Mouse (Mus musculus) stomach, embryonic 15.5 days (tissue): ENCODE data around the gene Cyp2t4. TPM values are rescaled to one million over a fixed set of nuclear protein-coding genes. Genes with fewer than 3 reads are reported as not detected.

ENCODE experiments used
- ATAC-seq: fragments of 200-750 bp; cut with Nextera tagmentation; 2 replicates; pipeline ENCODE4 v1.8.0; 2017; ENCODE audit warnings: low read depth, moderate number of reproducible peaks, moderate TSS enrichment; ENCODE audit not compliant: insufficient read depth, low FRiP score
- H3K27ac ChIP-seq: fragments of 300-500 bp; sonication (generic); 2 replicates; pipeline ENCODE4 v1.5.1; 2015; ENCODE audit warnings: mild to moderate bottlenecking, inconsistent platforms
- H3K27me3 ChIP-seq: fragments of 300-500 bp; sonication (generic); replicated peaks from 2 replicates; pipeline ENCODE4 v1.6.1; 2015; ENCODE audit warnings: inconsistent platforms
- H3K36me3 ChIP-seq: fragments of 300-500 bp; sonication (generic); 2 replicates; pipeline ENCODE4 v1.6.1; 2015; ENCODE audit warnings: inconsistent platforms
- H3K4me1 ChIP-seq: fragments of 300-500 bp; sonication (generic); 2 replicates; pipeline ENCODE4 v1.6.1; 2015; ENCODE audit warnings: inconsistent platforms
- H3K4me2 ChIP-seq: fragments of 300-500 bp; sonication (generic); 2 replicates; pipeline ENCODE4 v1.6.1; 2015; ENCODE audit warnings: mild to moderate bottlenecking, inconsistent platforms
- H3K4me3 ChIP-seq: fragments of 300-500 bp; sonication (generic); replicated peaks from 2 replicates; pipeline ENCODE4 v1.5.1; 2015; ENCODE audit warnings: inconsistent platforms
- H3K9ac ChIP-seq: fragments of 300-500 bp; sonication (generic); 2 replicates; pipeline ENCODE4 v1.6.1; 2015; ENCODE audit warnings: inconsistent platforms
- H3K9me3 ChIP-seq: fragments of 300-500 bp; sonication (generic); 2 replicates; pipeline ENCODE4 v1.6.1; 2016; ENCODE audit warnings: inconsistent platforms
- WGBS: fragments of 180-500 bp; shearing (Covaris S2); methylation state at CpG from one replicate; pipeline ENCODE4 v1.1.7; 2015; 5-methylcytosine and 5-hydroxymethylcytosine counted together
- polyA plus RNA-seq: library from polyadenylated mRNA; unstranded; fragments of >200 nt; fragmentation: Nextera tagmentation; extraction: Ambion mirVana; gene quantifications from 2 replicates; pipeline ENCODE4 v1.2.1, GENCODE M21; 2015

Cyp2t4 gene
- polyA plus RNA-seq, 1 experiment from 2014 or later: not detected

DNA sequence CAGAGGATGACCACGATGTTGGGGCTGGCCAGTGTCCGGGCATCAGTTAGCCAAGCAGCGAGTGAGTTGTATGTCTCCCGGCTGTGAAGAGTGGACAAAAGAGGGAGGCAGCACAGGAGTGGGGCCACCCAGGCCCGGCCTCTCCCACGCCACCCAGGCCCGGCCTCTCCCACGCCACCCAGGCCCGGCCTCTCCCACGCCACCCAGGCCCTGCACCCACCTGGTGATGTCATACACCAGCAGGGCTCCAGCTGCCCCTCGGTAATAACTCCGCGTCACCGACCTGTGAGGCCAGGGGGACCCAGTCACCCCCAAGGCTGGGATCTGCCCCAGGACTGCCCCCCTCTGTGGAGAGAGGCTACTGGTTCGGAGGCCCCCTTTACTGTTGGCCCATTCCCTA lies 21.0 kb downstream of the Cyp2t4 start:
- H3K9me3 ChIP-seq: no peaks in the 10 kb centered on the region
- H3K4me2 ChIP-seq: no peak overlapping the region
- H3K4me3 ChIP-seq: no peak overlapping the region
- no peak overlapping the region for H3K9ac ChIP-seq
- 94% methylated on average over 15 of the region's 15 CpGs for WGBS
- no peak for ATAC-seq
- peaks cover 17% of the 10 kb centered on the region for H3K36me3 ChIP-seq
- H3K27ac ChIP-seq: no peak overlapping the region
- H3K27me3 ChIP-seq: no peaks in the 10 kb centered on the region
- peaks cover 9% of the 10 kb centered on the region; the same call in 1 of the 2 replicates for H3K4me1 ChIP-seq

- 93% methylated on average over 7 of the region's 7 CpGs for WGBS
- no peak overlapping the region for H3K27ac ChIP-seq
- H3K4me3 ChIP-seq: no peak overlapping the region
- no peak overlapping the region for H3K4me2 ChIP-seq
- no peaks in the 10 kb centered on the region for H3K9me3 ChIP-seq
- peaks cover 11% of the 10 kb centered on the region; the same call in 1 of the 2 replicates for H3K4me1 ChIP-seq
- H3K9ac ChIP-seq: no peak overlapping the region
- no peak for ATAC-seq
- no peaks in the 10 kb centered on the region for H3K27me3 ChIP-seq
- H3K36me3 ChIP-seq: peaks cover 17% of the 10 kb centered on the region
These were observed 21.4 kb downstream of the Cyp2t4 start for GRCm38 (mm10) chr7:27174896-27175295.

DNA sequence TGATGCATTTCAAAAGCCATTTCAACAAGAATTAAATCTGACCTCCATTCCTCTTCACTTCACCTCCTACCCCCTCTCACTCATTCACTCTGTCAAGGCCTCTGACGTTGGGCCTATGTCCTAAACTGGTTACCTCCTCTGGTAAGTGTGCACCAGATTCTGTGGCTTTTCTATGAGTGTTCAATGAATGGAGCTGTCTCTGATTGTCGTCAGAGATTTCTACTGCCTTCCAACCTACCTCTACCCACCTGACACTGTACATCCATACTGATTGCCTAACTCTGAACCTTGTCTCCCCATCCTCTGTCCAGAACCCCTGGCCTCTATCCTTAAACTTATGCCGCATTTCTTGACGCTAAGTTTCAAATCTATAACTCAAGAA lies 24.4 kb downstream of the Cyp2t4 start:
- peaks cover 11% of the 10 kb centered on the region; the same call in 1 of the 2 replicates for H3K4me1 ChIP-seq
- peak overlapping the region; percentile 98 for H3K27ac ChIP-seq
- H3K9me3 ChIP-seq: no peaks in the 10 kb centered on the region
- H3K4me3 ChIP-seq: peak overlapping the region; percentile 85
- WGBS: 13% methylated on average over 4 of the region's 4 CpGs
- no peaks in the 10 kb centered on the region for H3K27me3 ChIP-seq
- H3K9ac ChIP-seq: no peak overlapping the region; the same call in 1 of the 2 replicates
- peak overlapping the region; percentile 62 for H3K4me2 ChIP-seq
- H3K36me3 ChIP-seq: 0 out of 2 replicates have a peak, but pooled peaks cover 5% of the 10 kb centered on the region
- no peak for ATAC-seq

DNA sequence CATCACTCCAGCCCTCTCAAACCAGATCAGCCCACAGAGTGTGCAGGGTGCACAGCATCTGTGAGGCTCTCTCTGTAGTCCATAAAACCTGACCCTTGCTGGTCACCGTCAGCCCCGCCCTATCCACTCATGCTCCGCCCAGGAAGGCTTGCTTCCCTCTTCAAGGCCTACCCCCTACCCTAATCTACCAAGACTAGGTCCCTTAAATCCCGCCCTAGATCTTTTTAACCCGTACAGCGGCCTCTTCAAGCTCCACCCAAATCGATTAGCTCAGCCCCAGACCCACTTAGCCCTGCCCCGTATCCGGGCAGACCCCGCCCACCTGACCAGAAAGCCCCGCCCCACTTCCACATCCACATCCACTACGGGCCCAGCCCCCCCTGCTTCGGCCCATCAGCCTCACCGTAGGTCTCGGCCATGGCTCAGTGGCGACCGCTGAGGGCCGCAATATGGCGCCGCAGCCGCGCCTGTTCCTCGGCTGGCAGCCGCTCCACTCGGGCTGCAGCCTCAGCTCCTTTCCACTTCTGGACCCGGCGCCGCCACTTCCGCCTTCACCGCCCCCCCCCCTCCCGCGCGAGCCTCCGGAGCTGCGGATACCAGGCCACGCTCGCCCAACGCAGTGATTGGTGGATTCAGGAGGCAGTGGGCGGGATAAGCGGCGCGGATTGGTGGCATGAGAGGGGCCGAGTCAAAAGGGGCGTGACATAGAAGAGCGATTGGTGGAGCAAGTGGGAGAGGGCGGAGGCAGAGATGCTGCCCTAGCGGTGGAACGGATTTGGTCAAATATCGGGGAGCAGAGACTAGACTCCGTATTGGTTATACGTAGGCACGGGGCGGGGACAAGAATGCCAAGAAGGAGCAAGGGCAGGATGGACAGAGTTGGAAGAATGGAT lies 25.1 kb downstream of the Cyp2t4 start, which contains the start of gene Rab4b:
Gene Rab4b (minus strand): TSS at position 573 of the 893 bp plus-strand sequence.
- Histone ChIP-seq H3K4me2 (peak within 1 kb of the TSS; percentile 64), H3K4me3 (peak within 1 kb of the TSS; percentile 85), H3K36me3 (0 out of 2 replicates have a peak, but pooled peaks cover 8% of the 10 kb centered on the region), H3K9ac (peak within 1 kb of the TSS; percentile 41; the same call in 1 of the 2 replicates), H3K4me1 (peaks cover 11% of the 10 kb centered on the region; the same call in 1 of the 2 replicates), H3K27me3 (no peaks in the 10 kb centered on the region), H3K9me3 (no peaks in the 10 kb centered on the region), H3K27ac (peak within 1 kb of the TSS; percentile 98)
- peak; percentile 97 for ATAC-seq
- under 1% methylated on average over 51 of the region's 53 CpGs for WGBS

DNA sequence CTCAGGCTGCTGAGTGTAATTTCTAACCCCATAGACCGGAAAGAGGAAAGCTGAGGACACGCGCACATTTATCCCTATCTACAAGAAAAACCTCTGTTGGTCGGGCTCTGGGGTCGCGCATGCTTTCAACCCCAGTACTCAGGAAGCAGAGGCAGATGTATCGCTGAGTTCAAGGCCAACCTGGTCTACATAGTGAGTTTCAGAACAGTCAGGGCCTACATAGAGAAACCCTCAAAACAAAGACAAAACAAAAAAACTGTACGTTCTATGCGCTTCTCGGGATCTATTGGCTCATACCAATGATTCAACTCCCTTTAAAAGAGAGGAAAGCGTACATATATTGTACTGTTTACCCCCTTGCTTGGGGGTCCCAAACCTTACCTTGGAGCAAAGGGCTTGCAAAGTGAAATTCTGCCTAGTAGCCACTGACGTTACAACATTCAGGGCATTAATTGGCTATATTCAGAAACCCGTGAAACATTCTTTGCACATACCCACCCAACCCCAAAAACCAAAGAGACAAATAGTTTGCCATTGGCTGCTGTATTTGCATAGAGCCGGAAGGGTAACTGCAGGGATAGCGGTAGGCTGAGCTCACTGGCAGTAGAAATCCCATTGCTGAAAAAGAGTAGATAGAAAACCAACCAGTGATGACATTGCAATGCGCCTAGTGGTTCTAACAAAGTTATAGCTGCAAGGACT lies 25.9 kb downstream of the Cyp2t4 start:
- H3K36me3 ChIP-seq: peaks cover 7% of the 10 kb centered on the region; the same call in 1 of the 2 replicates
- no peak for ATAC-seq
- H3K9ac ChIP-seq: no peak overlapping the region
- H3K27me3 ChIP-seq: no peaks in the 10 kb centered on the region
- H3K4me2 ChIP-seq: peak overlapping the region; percentile 64
- H3K27ac ChIP-seq: peak overlapping the region; percentile 98
- peak overlapping the region; percentile 85 for H3K4me3 ChIP-seq
- H3K4me1 ChIP-seq: peaks cover 11% of the 10 kb centered on the region; the same call in 1 of the 2 replicates
- 41% methylated on average over 16 of the region's 16 CpGs for WGBS
- no peaks in the 10 kb centered on the region for H3K9me3 ChIP-seq

GRCm38 (mm10) chr7:27180036-27180435 lies 26.5 kb downstream of the Cyp2t4 start:
- H3K9me3 ChIP-seq: no peaks in the 10 kb centered on the region
- H3K4me2 ChIP-seq: no peak overlapping the region
- H3K4me3 ChIP-seq: no peak overlapping the region
- ATAC-seq: no peak
- H3K9ac ChIP-seq: no peak overlapping the region
- H3K4me1 ChIP-seq: peaks cover 11% of the 10 kb centered on the region; the same call in 1 of the 2 replicates
- peaks cover 12% of the 10 kb centered on the region for H3K36me3 ChIP-seq
- WGBS: 49% methylated on average over 5 of the region's 5 CpGs
- H3K27me3 ChIP-seq: no peaks in the 10 kb centered on the region
- H3K27ac ChIP-seq: 0 out of 2 replicates have a peak overlapping the region, but pooled peaks have one; percentile 67

DNA sequence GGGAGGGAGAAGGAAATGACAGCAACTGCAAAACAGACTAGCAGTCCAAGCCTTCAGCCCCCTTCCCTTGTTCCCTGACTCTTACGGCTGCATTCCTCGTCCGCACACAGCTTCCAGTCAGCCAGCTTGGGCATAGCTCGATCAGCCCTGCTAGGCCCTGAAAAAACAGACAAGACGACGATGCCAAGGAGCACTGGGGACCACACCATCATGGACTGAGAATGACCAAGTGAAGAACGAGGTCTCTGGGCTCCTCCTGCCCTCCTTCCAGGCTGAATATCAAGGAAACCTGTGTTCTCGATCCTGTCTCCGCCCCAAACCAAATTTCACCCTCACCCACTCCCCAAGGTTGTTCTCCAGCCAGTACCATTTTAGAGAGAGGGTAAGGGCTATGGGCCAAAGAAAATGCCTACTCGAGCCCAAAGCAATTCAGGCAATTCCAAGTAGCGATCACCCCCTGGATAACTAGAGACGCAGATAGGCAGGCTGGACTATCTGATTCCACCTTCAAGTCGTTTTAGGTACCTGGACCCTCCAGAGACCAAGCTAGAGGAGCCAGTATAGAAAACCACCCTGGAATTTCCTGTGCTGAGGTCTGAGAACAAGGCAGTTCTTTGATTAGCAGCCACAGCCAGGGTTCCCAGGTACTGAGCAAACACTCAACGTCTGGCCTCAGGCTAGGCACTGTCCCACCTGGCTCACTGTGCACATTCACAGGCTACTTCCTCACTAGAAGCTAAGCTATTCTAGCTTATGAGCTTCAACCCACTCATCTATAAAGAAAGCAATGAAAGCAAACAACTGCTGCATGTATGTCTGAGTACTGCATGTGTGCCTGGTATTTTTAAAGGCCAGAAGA lies 27.6 kb downstream of the Cyp2t4 start, which contains the start of the genes Gm21983 and Mia:
Gene Gm21983 (minus strand): TSS at position 250 of the 859 bp plus-strand sequence.
Gene Mia (minus strand): TSS at position 321 of the 859 bp plus-strand sequence.
- Histone ChIP-seq H3K27me3 (no peaks in the 10 kb centered on the region), H3K27ac (peak within 1 kb of the TSS; percentile 67), H3K36me3 (peaks cover 22% of the 10 kb centered on the region), H3K9ac (no peak within 1 kb of the TSS), H3K9me3 (no peaks in the 10 kb centered on the region), H3K4me3 (no peak within 1 kb of the TSS), H3K4me2 (no peak within 1 kb of the TSS), H3K4me1 (peaks cover 11% of the 10 kb centered on the region; the same call in 1 of the 2 replicates)
- WGBS: 64% methylated on average over 14 of the region's 14 CpGs
- ATAC-seq: no peak

DNA sequence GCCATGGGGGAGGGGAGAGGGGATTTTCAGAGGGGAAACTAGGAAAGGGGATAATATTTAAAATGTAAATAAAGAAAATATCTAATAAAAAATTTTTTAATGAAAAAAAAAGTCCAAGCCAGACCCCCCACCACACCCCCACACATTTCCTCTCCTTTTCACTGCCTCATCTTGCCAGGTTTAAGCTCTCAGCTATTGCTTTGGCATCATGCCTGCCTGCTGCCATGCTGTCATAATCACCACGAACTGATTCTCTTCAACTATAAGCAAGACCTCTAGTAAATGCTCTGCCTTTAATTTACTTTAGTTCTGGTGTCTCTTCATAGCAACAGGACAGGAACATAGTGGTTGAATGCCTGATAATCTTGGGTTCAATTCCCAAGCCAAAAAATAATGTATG lies 29.0 kb downstream of the Cyp2t4 start:
- peaks cover 11% of the 10 kb centered on the region; the same call in 1 of the 2 replicates for H3K4me1 ChIP-seq
- no peak overlapping the region for H3K27ac ChIP-seq
- H3K9me3 ChIP-seq: no peaks in the 10 kb centered on the region
- no peak overlapping the region for H3K9ac ChIP-seq
- peaks cover 31% of the 10 kb centered on the region for H3K36me3 ChIP-seq
- no peak for ATAC-seq
- no peaks in the 10 kb centered on the region for H3K27me3 ChIP-seq
- H3K4me2 ChIP-seq: no peak overlapping the region
- no peak overlapping the region for H3K4me3 ChIP-seq
- 69% methylated on average over 1 of the region's 1 CpGs for WGBS

- Histone ChIP-seq H3K36me3 (peaks cover 54% of the 10 kb centered on the region), H3K4me1 (no peaks in the 10 kb centered on the region), H3K4me2 (no peak overlapping the region), H3K4me3 (no peak overlapping the region), H3K27ac (no peak overlapping the region), H3K9me3 (no peaks in the 10 kb centered on the region), H3K9ac (no peak overlapping the region), H3K27me3 (no peaks in the 10 kb centered on the region)
- 55% methylated on average over 3 of the region's 3 CpGs for WGBS
- ATAC-seq: no peak
These were observed 31.4 kb downstream of the Cyp2t4 start for GRCm38 (mm10) chr7:27184964-27185363.

DNA sequence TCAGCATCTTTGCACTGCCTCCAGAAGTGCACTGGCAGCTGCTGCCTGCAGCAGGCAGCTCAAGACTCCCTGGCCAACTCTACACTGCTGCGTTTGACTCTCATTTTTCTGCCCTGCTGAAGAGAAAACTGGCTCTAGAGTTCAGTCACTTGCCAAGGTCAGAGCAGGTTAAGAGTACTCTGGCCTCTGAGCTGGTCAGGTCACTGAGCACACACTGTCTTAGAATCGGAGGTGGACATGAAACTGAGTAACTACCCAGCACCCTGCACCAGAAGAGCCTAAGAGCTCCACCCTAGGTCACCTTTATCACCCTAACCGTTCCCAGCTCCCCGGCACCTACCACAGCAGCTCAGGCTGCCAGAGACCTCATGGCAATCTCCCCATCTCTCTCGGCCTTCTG lies 32.5 kb downstream of the Cyp2t4 start:
- no peak overlapping the region for H3K9ac ChIP-seq
- no peak overlapping the region for H3K4me2 ChIP-seq
- H3K4me1 ChIP-seq: no peaks in the 10 kb centered on the region
- no peaks in the 10 kb centered on the region for H3K27me3 ChIP-seq
- no peak overlapping the region for H3K4me3 ChIP-seq
- H3K36me3 ChIP-seq: peaks cover 64% of the 10 kb centered on the region
- WGBS: 89% methylated on average over 5 of the region's 5 CpGs
- H3K27ac ChIP-seq: no peak overlapping the region
- no peaks in the 10 kb centered on the region for H3K9me3 ChIP-seq
- ATAC-seq: no peak
